In the genomic region with DNA sequence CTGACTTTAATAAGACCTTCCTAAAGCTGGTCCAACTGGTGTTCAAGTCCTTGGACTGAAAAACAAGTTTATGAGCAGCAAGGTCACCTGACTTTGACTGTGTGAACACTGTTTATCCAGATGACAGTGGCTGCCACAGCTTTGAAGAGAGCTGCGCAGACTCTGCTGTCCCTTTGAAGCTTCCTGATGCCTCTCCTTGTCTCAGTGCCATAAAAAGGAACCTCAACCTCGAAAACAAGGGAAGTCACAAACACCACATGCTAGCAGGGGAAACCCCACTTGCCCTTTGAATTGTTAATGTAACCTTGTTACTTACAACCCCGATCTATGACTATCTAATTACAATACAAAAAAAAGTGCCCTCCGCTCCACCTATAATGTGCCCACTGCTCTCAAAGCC, we compare ENCODE assay signal across 8 mouse cellular contexts. TPM values are rescaled to one million over a fixed set of nuclear protein-coding genes. Genes with fewer than 3 reads are reported as not detected.
DNase-seq lines count a peak whose midpoint lies in the region; ATAC-seq and TF ChIP-seq lines count a peak whose summit lies in the region.

No protein-coding gene starts in this region.

- peak overlapping the region; percentile 99 for H3K4me3 ChIP-seq in heart, embryonic 11.5 days (ENCODE audit: low read depth, low read length)
- peak overlapping the region; percentile 62 for H3K4me3 ChIP-seq in bone marrow, adult 2 months (replicated peaks; ENCODE audit: control insufficient read depth, low read depth, low read length)
- peak overlapping the region; percentile 83 for H3K4me3 ChIP-seq in hindbrain, embryonic 14.5 days (replicated peaks; ENCODE audit: low read length)
- H3K4me3 ChIP-seq in midbrain, embryonic 12.5 days: peak overlapping the region; percentile 77

- no peak for DNase-seq in heart, adult 9 months (ENCODE audit: low spot score in 2 of 2)
- no peak for DNase-seq in hindbrain, embryonic 14.5 days (ENCODE audit: low spot score)
- DNase-seq in frontal cortex, adult 2 months (ENCODE audit: extremely low spot score in 1 of 2, low spot score in 1 of 2): no peak
- no peak for DNase-seq in Muller cell, postnatal 12 days (ENCODE audit: inconsistent ontology term)
- DNase-seq in kidney, postnatal 14 days: no peak

- TF ChIP-seq POLR2A in bone marrow, adult 2 months (IDR thresholded peaks at IDR 0.05; ENCODE audit: borderline replicate concordance, control insufficient read depth, low read depth, low read length): no peak

- ATAC-seq in heart, embryonic 11.5 days (replicated peaks; ENCODE audit: insufficient number of reproducible peaks, low FRiP score, low TSS enrichment): no peak
- ATAC-seq in hindbrain, embryonic 14.5 days (ENCODE audit: low FRiP score): no peak
- no peak for ATAC-seq in midbrain, embryonic 12.5 days (ENCODE audit: low FRiP score, low read depth)

- peak overlapping the region; percentile 93 for H3K9ac ChIP-seq in heart, embryonic 11.5 days (ENCODE audit: low read depth, low read length)
- peak overlapping the region; percentile 84 for H3K9ac ChIP-seq in hindbrain, embryonic 14.5 days
- H3K9ac ChIP-seq in midbrain, embryonic 12.5 days (replicated peaks): no peak overlapping the region

- H3K4me1 ChIP-seq in heart, embryonic 11.5 days (ENCODE audit: control insufficient read depth, insufficient read depth, low read length): peaks cover 9% of the 10 kb centered on the region
- peaks cover 2% of the 10 kb centered on the region; the same call in 1 of the 2 replicates for H3K4me1 ChIP-seq in bone marrow, adult 2 months (ENCODE audit: control insufficient read depth, insufficient read depth, low read length)
- H3K4me1 ChIP-seq in hindbrain, embryonic 14.5 days (replicated peaks; ENCODE audit: control insufficient read depth, insufficient read depth, low read length): peaks cover 27% of the 10 kb centered on the region
- peaks cover 22% of the 10 kb centered on the region for H3K4me1 ChIP-seq in midbrain, embryonic 12.5 days

- H3K4me2 ChIP-seq in heart, embryonic 11.5 days: peak overlapping the region; percentile 90
- peak overlapping the region; percentile 79 for H3K4me2 ChIP-seq in hindbrain, embryonic 14.5 days (replicated peaks)
- peak overlapping the region; percentile 97 for H3K4me2 ChIP-seq in midbrain, embryonic 12.5 days (replicated peaks)

- H3K27ac ChIP-seq in heart, embryonic 11.5 days (ENCODE audit: low read depth, low read length): no peak overlapping the region
- H3K27ac ChIP-seq in bone marrow, adult 2 months (ENCODE audit: control insufficient read depth, insufficient read depth, low read depth, low read length, poor library complexity): peak overlapping the region; percentile 65
- H3K27ac ChIP-seq in hindbrain, embryonic 14.5 days: no peak overlapping the region
- H3K27ac ChIP-seq in midbrain, embryonic 12.5 days (replicated peaks): no peak overlapping the region

- peaks cover 14% of the 10 kb centered on the region for H3K36me3 ChIP-seq in heart, embryonic 11.5 days (ENCODE audit: control insufficient read depth, insufficient read depth, low read length)
- peaks cover 48% of the 10 kb centered on the region for H3K36me3 ChIP-seq in hindbrain, embryonic 14.5 days (replicated peaks; ENCODE audit: control insufficient read depth, insufficient read depth)
- H3K36me3 ChIP-seq in midbrain, embryonic 12.5 days: peaks cover 39% of the 10 kb centered on the region

- no peaks in the 10 kb centered on the region for H3K27me3 ChIP-seq in heart, embryonic 11.5 days (ENCODE audit: control insufficient read depth, insufficient read depth, low read length)
- H3K27me3 ChIP-seq in hindbrain, embryonic 14.5 days (ENCODE audit: control insufficient read depth, insufficient read depth, low read length): no peaks in the 10 kb centered on the region
- no peaks in the 10 kb centered on the region for H3K27me3 ChIP-seq in midbrain, embryonic 12.5 days

- 83% methylated on average over 4 of the region's 4 CpGs for WGBS in heart, embryonic 11.5 days (ENCODE audit: insufficient replicate concordance)
- WGBS in bone marrow, adult 2 months: 42% methylated on average over 4 of the region's 4 CpGs
- 78% methylated on average over 4 of the region's 4 CpGs for WGBS in hindbrain, embryonic 14.5 days
- WGBS in midbrain, embryonic 12.5 days: 89% methylated on average over 4 of the region's 4 CpGs

- no peaks in the 10 kb centered on the region for H3K9me3 ChIP-seq in heart, embryonic 11.5 days (replicated peaks; ENCODE audit: control insufficient read depth, low read length)
- H3K9me3 ChIP-seq in hindbrain, embryonic 14.5 days (ENCODE audit: control insufficient read depth, low read length): no peaks in the 10 kb centered on the region
- no peaks in the 10 kb centered on the region for H3K9me3 ChIP-seq in midbrain, embryonic 12.5 days

- TF ChIP-seq CTCF in bone marrow, adult 2 months (IDR thresholded peaks at IDR 0.05; ENCODE audit: control insufficient read depth, insufficient read depth, low read length): no peak

RNA-seq across cellular contexts. Expression of a gene that starts 1.6 kb away (rescaled TPM):
- 11.4 and 14.3 TPM in 2 replicates for polyA plus RNA-seq in heart, embryonic 11.5 days (2014; fragmentation: Nextera tagmentation; extraction: Ambion mirVana)
- 90.8 and 98.0 TPM in 2 replicates for polyA plus RNA-seq in bone marrow, adult 2 months (2011; ENCODE audit: insufficient read depth, insufficient read length, low replicate concordance, missing spikeins)
- polyA plus RNA-seq in hindbrain, embryonic 14.5 days (2014; fragmentation: Nextera tagmentation; extraction: Ambion mirVana): 9.1 and 10.4 TPM in 2 replicates
- 15.0 and 15.1 TPM in 2 replicates for polyA plus RNA-seq in midbrain, embryonic 12.5 days (2016; fragmentation: Nextera tagmentation; extraction: Ambion mirVana)
- 24.2 and 28.5 TPM in 2 replicates for polyA plus RNA-seq in frontal cortex, adult 2 months (2012; rRNA removed)

RNA-seq across cellular contexts. Expression of a gene that starts 2.0 kb away (rescaled TPM):
- polyA plus RNA-seq in heart, embryonic 11.5 days (2014; fragmentation: Nextera tagmentation; extraction: Ambion mirVana): 0.07 and 0.13 TPM in 2 replicates
- polyA plus RNA-seq in bone marrow, adult 2 months (2011; ENCODE audit: insufficient read depth, insufficient read length, low replicate concordance, missing spikeins): 3.6 TPM in 1 of 2 replicates, not detected in the other
- polyA plus RNA-seq in hindbrain, embryonic 14.5 days (2014; fragmentation: Nextera tagmentation; extraction: Ambion mirVana): 0.64 and 1.4 TPM in 2 replicates
- 0.22 and 0.63 TPM in 2 replicates for polyA plus RNA-seq in midbrain, embryonic 12.5 days (2016; fragmentation: Nextera tagmentation; extraction: Ambion mirVana)
- polyA plus RNA-seq in frontal cortex, adult 2 months (2012; rRNA removed): 0.17 TPM in 1 of 2 replicates, not detected in the other

RNA-seq across cellular contexts. Expression of a gene that starts 27.6 kb away (rescaled TPM):
- polyA plus RNA-seq in heart, embryonic 11.5 days (2014; fragmentation: Nextera tagmentation; extraction: Ambion mirVana): 45.7 and 47.9 TPM in 2 replicates
- 30.3 and 73.2 TPM in 2 replicates for polyA plus RNA-seq in bone marrow, adult 2 months (2011; ENCODE audit: insufficient read depth, insufficient read length, low replicate concordance, missing spikeins)
- 46.3 and 51.7 TPM in 2 replicates for polyA plus RNA-seq in hindbrain, embryonic 14.5 days (2014; fragmentation: Nextera tagmentation; extraction: Ambion mirVana)
- 66.3 and 67.0 TPM in 2 replicates for polyA plus RNA-seq in midbrain, embryonic 12.5 days (2016; fragmentation: Nextera tagmentation; extraction: Ambion mirVana)
- 31.5 and 32.3 TPM in 2 replicates for polyA plus RNA-seq in frontal cortex, adult 2 months (2012; rRNA removed)

RNA-seq across cellular contexts. Expression of a gene that starts 29.4 kb away (rescaled TPM):
- 47.2 and 49.8 TPM in 2 replicates for polyA plus RNA-seq in heart, embryonic 11.5 days (2014; fragmentation: Nextera tagmentation; extraction: Ambion mirVana)
- 9.8 and 12.6 TPM in 2 replicates for polyA plus RNA-seq in bone marrow, adult 2 months (2011; ENCODE audit: insufficient read depth, insufficient read length, low replicate concordance, missing spikeins)
- 46.2 and 51.2 TPM in 2 replicates for polyA plus RNA-seq in hindbrain, embryonic 14.5 days (2014; fragmentation: Nextera tagmentation; extraction: Ambion mirVana)
- 76.7 and 78.6 TPM in 2 replicates for polyA plus RNA-seq in midbrain, embryonic 12.5 days (2016; fragmentation: Nextera tagmentation; extraction: Ambion mirVana)
- polyA plus RNA-seq in frontal cortex, adult 2 months (2012; rRNA removed): 47.0 and 47.1 TPM in 2 replicates

RNA-seq across cellular contexts. Expression of a gene that starts 34.9 kb away (rescaled TPM):
- polyA plus RNA-seq in heart, embryonic 11.5 days (2014; fragmentation: Nextera tagmentation; extraction: Ambion mirVana): 231 and 265 TPM in 2 replicates
- 35.2 and 54.8 TPM in 2 replicates for polyA plus RNA-seq in bone marrow, adult 2 months (2011; ENCODE audit: insufficient read depth, insufficient read length, low replicate concordance, missing spikeins)
- polyA plus RNA-seq in hindbrain, embryonic 14.5 days (2014; fragmentation: Nextera tagmentation; extraction: Ambion mirVana): 181 TPM in 2 replicates
- polyA plus RNA-seq in midbrain, embryonic 12.5 days (2016; fragmentation: Nextera tagmentation; extraction: Ambion mirVana): 280 and 286 TPM in 2 replicates
- 79.7 and 94.9 TPM in 2 replicates for polyA plus RNA-seq in frontal cortex, adult 2 months (2012; rRNA removed)
